Mouse (Mus musculus): ENCODE results near the gene Igfbp7. TPM values are rescaled to one million over a fixed set of nuclear protein-coding genes. Genes with fewer than 3 reads are reported as not detected.

Igfbp7 gene
- 5,375 and 11,661 TPM in 2 replicates for polyA plus RNA-seq (2012; rRNA removed)

GRCm38 (mm10) chr5:77407341-77408298 is at the start of gene Igfbp7:
TSS of gene Igfbp7 (minus strand) at chr5:77408041.

GRCm38 (mm10) chr5:77309924-77310772 is 97.7 kb downstream of the Igfbp7 start, which contains the start of the genes Noa1 and Polr2b:
TSS of gene Noa1 (minus strand) at chr5:77310084.
TSS of gene Polr2b (plus strand) at chr5:77310147.

Other genes starting within 250 kb of the Igfbp7 start
- 0.31 TPM in 1 of 2 replicates, not detected in the other for gene Spink2, start 196.6 kb downstream of the Igfbp7 start, polyA plus RNA-seq (2012; rRNA removed)
- 10.5 and 10.8 TPM in 2 replicates for gene Rest, start 142.6 kb downstream of the Igfbp7 start, polyA plus RNA-seq (2012; rRNA removed)
- gene Noa1, start 98.0 kb downstream of the Igfbp7 start, polyA plus RNA-seq (2012; rRNA removed): 26.4 and 34.2 TPM in 2 replicates
- 16.1 and 30.7 TPM in 2 replicates for gene Polr2b, start 97.9 kb downstream of the Igfbp7 start, polyA plus RNA-seq (2012; rRNA removed)

Data from ovary, adult 2 months (tissue).